Mouse (Mus musculus): ENCODE measurements around the gene Cc2d2a.

Gene Cc2d2a

GRCm38 (mm10) chr5:43661997-43662961 is at the start of gene Cc2d2a:
TSS of gene Cc2d2a (plus strand) at chr5:43662346.
- DNase-seq (ENCODE audit: low spot score in 2 of 2) = no peak

GRCm38 (mm10) chr5:43621575-43622299 is 40.4 kb upstream of the Cc2d2a start:
- no peak for DNase-seq (ENCODE audit: low spot score in 2 of 2)

DNA sequence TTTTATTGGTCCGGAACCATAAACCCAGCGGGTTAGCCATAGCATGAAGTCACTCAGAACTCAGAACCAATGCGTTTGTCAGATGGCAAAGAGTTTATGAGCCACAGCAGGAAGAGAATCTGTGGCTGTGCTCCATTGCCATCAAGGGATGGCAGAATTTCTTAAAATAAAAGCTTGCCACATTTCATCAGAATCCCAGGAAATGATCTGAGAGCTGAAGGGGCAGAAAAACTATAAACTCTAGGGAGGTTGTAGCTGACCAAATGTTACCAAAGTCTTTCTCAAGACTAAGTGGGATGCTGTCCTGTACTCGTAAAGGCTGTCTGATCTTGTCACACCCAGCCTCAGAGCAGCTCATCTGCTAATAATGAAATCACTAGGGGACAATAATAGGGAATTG is 36.7 kb upstream of the Cc2d2a start:
- DNase-seq (ENCODE audit: low spot score in 2 of 2) = no peak

- DNase-seq (ENCODE audit: low spot score in 2 of 2) = no peak
Observed at GRCm38 (mm10) chr5:43634071-43634601, 28.0 kb upstream of the Cc2d2a start.

- DNase-seq (ENCODE audit: low spot score in 2 of 2) = peak; percentile 50 to 55
Observed at GRCm38 (mm10) chr5:43634602-43635081, 27.5 kb upstream of the Cc2d2a start.

- no peak for DNase-seq (ENCODE audit: low spot score in 2 of 2)
Observed at GRCm38 (mm10) chr5:43645020-43645419, 17.1 kb upstream of the Cc2d2a start.

DNA sequence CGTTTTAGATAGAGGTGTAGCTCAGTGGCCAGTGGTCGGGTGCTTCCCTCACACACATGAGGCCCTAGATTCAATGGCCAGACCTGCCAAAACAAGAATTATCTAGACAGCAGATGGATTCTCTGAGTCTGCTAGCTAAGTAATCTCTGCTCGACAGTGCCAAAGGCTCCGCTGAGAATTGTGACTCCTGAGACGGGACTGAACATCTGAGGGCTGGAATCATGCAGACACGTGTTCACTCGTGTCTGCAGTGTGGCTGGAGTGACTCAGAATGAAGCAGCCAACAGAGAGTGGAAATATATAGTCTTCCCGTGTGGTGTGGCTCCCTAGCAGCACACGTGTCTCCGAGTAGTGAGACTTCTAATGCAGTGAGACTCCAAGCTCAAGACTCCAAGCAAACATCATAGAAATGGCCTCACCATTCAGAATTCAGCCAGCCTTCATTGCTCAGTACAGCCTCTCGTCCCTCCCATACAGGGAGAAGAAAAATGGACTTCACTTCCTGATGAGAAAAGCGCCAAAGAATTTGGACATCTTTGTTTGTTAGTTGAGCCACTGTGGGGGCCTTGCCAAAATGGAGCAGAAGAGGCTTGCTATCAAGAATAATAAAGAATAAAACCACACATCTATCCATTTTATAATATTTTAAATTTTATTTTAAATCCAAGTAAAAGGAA is 14.9 kb upstream of the Cc2d2a start:
- no peak for DNase-seq (ENCODE audit: low spot score in 2 of 2)

DNA sequence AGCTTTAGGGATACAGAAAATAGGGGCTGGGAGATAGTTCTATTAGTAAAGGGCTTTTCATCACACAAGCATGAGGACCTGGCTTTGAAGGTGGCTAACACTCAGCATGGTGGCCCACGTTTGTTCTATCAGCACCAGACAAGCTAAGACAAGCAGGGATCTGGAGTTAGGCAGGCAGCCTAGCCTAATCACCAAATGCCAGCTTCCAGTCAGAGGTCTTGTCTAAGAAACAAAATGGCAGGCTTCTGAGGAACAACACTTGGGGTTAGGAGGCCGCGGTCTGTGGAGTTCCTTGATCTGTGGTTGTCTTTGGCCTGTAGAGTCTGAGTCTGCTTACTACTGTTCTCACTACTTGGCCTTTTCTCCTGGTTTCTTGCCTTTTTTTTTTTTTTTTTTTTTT is 648 bp upstream of the Cc2d2a start:
- DNase-seq (ENCODE audit: low spot score in 2 of 2) = no peak

DNA sequence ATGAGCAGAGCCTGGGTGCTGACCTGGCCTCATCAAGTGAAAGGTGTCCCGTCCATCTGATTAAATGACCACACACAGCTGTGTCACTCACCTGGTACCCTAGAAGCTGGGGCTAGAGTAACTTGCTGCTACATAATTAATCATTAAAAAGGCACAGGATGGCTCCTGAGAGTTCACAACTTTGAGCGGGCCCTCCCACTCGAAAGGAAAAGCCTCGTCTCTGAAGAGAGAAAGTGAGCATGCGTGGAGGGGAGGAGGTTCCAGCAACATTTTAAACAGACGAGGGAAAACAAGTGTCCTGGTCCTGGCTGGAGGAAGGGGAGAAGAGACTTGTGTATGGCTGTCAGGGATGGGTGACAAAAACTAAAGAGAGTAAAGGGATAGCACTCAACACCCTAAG is 1.4 kb downstream of the Cc2d2a start:
- no peak for DNase-seq (ENCODE audit: low spot score in 2 of 2)

DNA sequence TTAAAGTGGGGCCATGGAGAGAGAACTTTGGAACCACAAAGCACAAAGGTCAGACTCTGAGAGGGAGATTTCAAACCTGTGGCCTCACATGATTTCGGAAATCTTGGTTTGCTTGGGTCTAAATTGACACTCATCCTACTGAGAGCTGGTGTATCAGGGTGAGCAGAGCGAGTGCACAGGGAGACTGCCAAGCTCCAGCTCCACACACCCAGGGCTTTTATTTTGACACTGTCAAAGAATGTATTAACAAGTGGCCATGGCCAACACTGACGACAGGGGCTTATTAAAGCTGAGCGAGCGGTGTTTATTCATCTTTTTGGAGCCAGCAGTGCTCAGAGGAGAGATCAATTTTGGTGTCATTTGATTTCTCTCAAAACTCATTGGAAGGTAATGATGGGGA is 3.0 kb downstream of the Cc2d2a start:
- DNase-seq (ENCODE audit: low spot score in 2 of 2) = no peak

DNA sequence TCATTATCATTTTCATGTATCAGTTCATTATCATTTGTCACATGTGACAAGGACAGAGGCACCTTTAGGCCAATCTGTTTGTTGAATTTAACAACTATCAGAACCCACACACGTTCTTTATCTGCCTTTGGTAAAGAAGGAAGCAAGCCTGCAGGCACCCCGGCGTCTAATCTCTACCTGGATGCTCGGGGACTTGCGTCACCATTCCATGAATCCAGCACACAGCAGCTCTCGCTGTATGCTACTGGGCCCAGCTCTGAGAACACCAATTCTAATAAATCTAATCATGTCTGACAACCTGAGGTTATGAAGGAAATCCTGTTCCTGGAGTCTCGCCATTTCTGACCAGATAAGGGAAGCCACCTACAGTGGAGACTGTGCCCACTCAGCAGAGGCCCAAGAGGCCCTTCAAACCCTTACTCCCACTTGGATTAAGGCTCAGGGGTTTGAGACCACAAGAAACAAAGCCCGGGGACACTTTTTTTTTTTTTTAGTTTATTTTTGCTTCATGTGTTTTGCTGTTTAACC is 7.0 kb downstream of the Cc2d2a start:
- DNase-seq (ENCODE audit: low spot score in 2 of 2) = no peak

DNA sequence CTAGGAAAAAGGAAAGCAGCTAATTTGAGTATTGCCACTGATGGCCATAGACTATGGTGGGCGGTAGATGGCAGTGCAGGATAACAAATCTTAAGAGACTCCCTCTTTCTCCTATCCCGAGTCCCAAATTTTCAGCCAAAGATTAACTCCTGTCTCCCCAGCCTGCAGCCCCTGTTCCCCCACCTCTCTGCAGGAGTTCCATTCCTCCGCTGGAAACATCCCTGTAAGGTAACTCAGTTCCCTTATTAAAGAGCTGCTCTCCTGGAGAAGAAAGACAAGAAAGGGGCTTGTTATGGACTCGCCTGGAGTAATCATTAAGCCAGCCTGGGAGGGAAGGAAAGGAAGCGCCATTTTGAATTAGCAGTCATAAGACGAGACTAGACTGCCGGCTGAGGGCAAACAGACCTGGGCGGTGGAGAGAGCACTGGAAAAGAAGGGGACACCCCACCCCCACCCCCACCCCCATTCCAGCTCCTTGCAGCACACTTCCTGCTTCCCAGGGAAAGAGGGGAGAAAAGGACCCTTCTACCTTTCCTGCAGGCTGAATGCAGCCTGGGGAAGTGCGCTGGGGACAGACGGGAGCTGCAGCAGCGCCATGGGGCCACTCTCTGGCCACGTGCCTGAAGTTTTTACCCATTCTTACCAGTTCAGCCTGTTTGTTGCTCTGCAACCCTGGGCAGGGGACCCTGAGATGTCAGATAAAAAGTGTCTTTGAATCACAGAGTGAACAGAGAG is 10.2 kb downstream of the Cc2d2a start:
- DNase-seq (ENCODE audit: low spot score in 2 of 2) = peak; percentile 64 to 78

DNA sequence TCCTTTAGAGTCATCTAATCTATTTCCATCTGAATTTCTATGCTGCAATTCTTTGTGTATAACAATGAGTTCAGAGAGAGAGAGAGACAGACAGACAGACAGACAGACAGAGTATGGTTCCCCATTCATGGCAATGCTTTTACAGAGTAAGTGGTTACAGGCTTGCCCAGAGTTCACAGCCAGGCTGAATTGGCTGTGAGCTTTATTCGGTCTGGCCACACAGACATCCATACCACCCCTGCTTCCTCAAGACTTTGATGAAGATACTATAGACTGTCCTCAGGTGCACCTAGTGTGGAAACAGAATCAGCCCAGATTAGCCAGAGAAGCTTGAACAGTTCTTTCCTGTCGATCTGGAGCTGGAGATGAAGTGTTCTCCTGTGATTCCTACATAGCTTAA is 10.9 kb downstream of the Cc2d2a start:
- no peak for DNase-seq (ENCODE audit: low spot score in 2 of 2)

DNA sequence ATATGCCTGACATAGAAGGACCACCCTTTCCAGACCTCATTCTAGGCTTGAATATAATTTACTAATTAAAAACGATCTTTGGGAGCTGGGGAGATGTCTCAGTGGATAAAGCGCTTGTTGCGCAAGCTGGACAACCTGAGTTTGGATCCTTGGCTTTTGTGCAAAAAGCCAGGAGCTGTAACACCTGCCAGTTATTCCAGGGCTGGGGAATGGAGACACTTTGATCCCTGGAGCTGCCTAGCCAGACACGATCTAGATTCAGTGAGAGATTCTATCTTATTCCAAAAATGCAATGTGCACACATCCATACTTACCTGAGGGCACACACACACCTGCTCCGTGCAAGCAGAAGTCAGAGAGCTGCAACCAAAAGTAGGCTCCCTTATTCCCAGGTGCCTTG is 23.3 kb downstream of the Cc2d2a start:
- DNase-seq (ENCODE audit: low spot score in 2 of 2) = no peak

- DNase-seq (ENCODE audit: low spot score in 2 of 2) = no peak
Observed at GRCm38 (mm10) chr5:43692489-43692888, 30.3 kb downstream of the Cc2d2a start.

DNA sequence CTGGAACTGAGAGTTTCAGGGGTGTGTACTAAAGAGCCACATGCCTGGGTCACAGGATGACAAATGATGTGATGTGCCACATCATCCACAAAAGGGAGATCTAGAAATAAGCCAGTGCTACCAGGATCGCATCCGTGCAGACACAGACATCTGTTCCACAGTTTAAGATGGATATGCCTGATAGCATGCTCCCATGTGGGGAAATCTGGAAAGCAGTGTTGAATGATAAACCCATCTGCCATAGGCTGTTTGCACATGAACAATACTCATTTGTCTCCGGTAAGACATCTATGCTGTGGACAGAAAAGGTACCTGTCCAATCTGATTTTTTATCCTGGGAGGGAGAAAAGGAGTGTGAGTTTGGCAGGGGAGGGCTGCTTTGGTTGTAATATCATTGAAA is 35.0 kb downstream of the Cc2d2a start:
- no peak for DNase-seq (ENCODE audit: low spot score in 2 of 2)

- DNase-seq (ENCODE audit: low spot score in 2 of 2) = no peak
Observed at GRCm38 (mm10) chr5:43699240-43699639, 37.1 kb downstream of the Cc2d2a start.

DNA sequence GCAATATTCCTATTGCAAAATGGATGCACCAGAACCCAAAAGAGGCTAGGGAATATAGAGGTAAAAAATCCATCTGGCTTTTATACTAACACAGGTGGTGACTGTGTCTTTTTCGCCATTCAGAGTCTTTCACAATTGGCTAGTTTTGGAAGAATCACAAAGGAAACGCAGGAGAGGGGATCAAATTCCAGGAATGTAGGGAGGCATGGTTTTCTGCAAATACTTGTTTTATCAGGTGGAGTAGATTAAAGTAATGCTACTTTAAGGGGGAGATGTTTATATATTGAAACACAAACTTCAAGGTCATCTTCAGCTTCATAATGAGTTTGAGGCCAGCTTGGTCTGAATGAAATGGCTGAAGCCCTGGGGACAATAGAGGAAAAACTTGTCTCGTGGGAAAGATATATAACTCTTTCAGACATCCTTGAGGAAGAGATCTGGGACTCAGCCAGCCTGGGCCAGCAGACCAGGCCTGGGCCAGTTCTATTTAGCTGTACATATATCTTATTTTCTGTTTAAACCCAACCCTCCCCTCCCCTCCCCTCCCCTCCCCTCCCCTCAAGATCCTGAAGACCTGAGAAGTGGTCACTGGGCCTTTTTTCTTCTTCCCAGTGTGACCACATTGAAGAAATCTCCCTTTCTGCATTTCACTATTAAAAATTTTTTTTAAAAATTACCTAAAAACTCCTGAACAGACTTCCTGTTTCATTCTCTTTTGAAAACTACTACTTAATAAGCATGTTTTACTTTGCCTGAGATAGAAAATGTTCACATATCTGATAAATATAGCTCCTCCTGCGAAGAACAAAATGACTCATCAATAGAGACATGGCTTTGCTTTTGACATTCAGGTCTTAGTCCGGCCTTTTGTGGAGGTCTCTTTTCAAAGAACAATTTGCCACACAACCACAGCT is 59.6 kb downstream of the Cc2d2a start:
- DNase-seq (ENCODE audit: low spot score in 2 of 2) = no peak

DNA sequence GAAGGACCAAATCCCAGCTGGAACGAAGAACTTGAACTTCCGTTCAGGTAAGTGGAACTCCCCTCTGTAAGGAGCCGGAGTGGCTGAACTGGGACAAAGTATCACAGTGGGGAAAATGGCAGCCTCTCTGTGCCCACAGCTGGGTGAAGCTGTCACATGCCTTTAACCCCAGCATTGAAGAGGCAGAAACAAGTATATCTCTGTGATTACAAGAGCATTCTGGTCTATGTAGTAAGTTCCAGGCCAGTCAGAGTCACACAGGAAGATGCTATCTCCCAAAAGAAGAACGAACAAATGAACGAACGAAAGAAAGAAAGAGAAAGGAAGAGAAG is 60.3 kb downstream of the Cc2d2a start:
- DNase-seq (ENCODE audit: low spot score in 2 of 2) = no peak

DNA sequence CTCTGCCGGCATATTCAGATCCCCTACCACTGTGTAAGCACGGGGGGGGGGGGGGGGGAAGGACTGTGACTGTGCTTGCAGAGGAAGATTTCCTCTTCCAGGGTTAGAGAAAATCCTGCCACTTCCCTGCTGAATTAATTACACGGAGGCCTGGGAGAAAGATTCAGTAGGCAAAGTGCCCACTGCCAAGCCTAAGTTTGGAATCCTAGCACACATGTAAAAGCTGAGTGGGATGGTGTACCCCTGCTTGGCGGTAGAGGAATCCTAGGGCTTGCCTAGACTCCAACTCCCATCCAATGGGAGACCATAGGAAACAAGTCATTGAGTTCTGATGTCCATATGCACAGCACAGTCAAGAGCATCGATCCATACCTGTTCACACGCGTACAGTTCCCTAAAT is 61.7 kb downstream of the Cc2d2a start:
- no peak for DNase-seq (ENCODE audit: low spot score in 2 of 2)
